Mouse (Mus musculus) cerebellum, adult (tissue): ENCODE results near the gene Adprm.
"Not testable (repeated sequence)": the region's sequence is repeated elsewhere in the genome, so short reads cannot be mapped to it uniquely, and the experiment has no call there.

ENCODE experiments used
- ATAC-seq: cut with Nextera tagmentation; 2 replicates; pipeline ENCODE4 v1.9.2; 2017; ENCODE audit warnings: mild to moderate bottlenecking, moderate library complexity, mixed read lengths; ENCODE audit not compliant: insufficient number of reproducible peaks, low FRiP score, low TSS enrichment

Gene Adprm

DNA sequence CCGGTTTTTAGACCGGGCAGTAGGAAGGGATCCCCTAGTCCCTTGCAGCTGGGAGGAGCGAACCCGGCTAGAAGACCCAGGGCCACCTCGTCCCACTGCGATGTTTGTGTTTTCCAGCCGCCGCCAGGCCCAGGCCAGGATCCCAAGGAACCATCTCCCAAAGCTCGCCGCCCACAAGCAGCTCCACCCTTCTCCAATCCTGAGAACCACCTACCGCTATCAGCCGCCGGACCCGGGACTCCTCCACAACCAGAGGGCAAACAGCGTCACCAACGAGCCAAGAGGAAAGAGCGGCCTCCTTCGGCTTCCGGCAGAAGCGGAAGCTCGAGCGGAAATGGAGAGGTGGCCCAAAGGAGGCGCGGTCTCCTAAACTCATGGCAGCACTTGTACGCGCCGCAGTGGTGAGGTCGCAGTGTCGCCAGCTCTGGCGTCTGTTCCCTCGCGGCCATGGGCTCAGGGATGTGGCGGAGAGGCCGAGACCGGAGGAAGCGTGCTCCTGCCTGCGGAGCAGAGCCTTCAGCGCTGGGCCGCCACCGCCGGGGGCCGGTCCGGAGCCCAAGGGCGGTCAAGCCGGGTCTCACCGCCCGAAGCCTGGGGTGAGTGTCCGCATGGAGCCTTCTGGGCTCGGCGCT is at the start of gene Adprm, which contains the start of gene Sco1:
Adprm (minus strand) TSS at position 274 of the 632 bp plus-strand sequence.
Sco1 (plus strand) TSS at position 350 of the 632 bp plus-strand sequence.
- peak; percentile 98 for ATAC-seq

DNA sequence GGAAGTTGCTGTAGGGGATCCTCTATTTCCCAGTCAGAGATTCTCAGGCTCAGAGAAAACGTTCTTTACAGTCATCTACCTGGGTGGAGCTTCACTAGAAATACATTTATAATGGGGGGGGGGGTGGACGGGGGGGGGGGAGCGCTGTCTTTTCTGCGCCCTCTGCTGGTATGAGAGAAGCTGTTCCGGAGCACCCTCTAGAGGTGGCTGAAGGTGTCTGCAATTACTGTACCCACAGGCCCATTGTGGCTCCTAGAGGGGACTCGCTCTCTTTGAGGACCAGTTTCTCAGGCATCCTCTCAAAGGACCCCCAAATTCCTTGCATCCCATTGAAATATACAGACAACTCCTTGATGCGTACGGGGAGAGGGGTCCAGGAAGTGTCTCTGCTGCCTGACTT is 49.3 kb upstream of the Adprm start:
- no peak for ATAC-seq

DNA sequence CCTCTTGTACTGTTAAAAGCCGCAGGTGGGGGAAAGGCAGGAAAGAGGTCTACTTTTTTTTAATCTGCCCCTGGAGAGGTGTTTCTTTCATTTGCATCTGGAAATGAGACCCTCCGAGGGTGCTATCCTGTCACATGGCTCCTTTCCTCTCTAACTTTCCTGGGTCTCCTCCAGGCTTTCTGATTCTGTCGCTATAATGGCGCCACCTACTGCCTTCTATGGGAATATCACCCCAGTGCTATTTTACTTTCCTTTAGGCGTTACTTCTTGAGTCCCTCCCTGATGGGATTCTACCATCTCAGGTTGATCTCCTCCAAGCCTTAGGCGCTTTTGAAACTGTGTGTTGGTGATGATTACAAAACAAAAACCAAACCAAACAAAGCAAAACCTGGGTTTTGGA is 47.8 kb upstream of the Adprm start:
- ATAC-seq, result no peak

DNA sequence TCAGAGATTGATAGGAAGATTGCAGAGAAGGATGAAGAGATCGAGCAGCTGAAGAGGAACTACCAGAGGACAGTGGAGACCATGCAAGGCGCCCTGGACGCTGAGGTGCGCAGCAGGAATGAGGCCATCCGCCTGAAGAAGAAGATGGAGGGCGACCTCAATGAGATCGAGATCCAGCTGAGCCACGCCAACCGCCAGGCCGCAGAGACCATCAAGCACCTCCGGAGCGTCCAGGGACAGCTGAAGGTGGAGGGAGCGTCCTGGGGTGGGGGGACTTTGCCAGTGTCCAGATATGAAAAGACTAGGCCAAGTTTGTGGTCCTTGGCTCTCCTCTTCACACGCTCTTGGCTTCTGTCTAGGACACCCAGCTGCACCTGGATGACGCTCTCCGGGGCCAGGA is 46.8 kb upstream of the Adprm start:
- ATAC-seq, result no peak

DNA sequence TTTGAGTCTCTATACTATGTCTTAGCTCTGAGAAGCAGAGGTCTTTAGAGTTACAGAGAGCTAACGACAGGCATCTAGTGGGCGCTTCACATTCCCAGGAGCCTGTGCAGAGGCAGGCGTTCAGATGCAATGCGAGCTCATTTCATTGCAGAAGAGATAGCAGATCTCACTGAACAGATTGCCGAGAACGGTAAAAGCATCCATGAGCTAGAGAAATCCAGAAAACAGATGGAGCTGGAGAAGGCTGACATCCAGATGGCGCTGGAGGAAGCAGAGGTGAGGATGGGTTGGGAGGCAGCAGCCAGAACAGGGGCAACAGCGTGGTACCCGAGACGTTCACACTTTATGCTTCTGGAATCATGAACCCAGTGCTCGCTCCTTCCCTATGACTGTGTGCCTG is 46.0 kb upstream of the Adprm start:
- ATAC-seq, result no peak

DNA sequence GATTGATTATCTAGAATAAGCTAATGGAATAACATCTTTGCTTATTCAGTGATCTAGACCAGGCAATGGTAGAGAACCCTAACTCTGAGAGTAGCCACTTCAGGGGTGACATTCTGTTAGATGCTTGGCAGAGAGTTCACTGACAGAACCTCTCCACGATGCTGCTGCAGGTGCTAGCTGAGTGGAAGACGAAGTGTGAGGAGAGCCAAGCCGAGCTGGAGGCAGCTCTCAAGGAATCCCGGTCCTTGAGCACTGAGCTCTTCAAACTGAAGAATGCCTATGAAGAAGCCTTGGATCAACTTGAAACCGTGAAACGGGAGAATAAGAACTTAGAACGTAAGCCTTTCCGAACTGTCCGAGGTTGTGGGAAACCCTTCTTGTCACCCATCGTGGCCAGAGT is 45.3 kb upstream of the Adprm start:
- no peak for ATAC-seq

DNA sequence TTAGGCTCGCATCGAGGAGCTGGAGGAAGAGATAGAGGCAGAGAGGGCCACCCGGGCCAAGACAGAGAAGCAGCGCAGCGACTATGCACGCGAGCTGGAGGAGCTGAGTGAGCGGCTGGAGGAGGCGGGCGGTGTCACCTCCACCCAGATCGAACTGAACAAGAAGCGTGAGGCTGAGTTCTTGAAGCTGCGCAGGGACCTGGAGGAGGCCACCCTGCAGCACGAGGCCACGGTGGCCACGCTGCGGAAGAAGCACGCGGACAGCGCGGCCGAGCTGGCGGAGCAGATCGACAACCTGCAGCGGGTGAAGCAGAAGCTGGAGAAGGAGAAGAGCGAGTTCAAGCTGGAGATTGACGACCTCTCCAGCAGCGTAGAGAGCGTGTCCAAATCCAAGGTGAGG is 42.1 kb upstream of the Adprm start:
- ATAC-seq, result no peak

DNA sequence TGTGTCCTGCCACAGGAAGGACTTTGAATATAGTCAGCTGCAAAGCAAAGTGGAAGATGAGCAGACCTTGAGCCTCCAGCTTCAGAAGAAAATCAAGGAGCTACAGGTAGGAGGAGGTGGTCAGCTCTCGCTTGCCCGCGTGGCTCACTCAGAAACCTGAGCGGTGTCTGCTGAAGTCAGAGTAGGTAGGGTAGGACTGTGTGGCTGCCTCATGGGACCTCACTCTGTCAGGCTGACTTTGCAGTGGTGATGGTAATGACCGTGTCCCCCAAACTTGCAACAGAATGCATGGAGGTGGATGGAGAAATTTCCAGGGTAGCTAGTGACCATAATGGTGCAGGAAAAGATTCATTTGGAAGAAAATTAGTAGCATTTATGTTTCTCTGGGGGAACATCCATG is 41.3 kb upstream of the Adprm start:
- no peak for ATAC-seq

DNA sequence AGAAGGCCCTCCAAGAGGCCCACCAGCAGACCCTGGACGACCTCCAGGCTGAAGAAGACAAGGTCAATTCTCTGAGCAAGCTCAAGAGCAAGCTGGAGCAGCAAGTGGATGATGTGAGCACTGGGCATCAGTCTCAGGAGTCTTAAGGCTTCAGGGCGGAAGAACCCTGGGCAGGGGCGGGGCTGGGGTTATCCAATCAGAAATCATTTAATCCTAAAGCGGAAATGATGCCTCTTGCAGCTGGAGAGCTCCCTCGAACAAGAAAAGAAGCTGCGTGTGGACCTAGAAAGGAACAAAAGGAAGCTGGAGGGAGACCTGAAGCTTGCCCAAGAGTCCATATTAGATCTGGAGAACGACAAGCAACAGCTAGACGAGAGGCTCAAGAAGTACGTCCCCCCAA is 40.8 kb upstream of the Adprm start:
- ATAC-seq, result no peak

DNA sequence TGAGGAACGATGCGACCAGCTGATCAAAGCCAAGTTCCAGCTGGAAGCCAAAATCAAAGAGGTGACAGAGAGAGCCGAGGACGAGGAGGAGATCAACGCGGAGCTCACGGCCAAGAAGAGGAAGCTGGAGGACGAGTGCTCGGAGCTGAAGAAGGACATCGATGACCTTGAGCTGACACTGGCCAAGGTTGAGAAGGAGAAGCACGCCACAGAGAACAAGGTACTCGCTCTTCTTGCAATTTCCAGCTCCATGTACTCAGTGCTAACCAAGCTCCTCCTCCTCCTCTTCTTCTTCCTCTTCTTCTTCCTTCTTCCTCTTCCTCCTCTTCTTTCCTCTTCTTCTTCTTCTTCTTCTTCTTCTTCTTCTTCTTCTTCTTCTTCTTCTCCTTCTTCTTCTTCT is 40.0 kb upstream of the Adprm start:
- ATAC-seq, result not testable (repeated sequence)

DNA sequence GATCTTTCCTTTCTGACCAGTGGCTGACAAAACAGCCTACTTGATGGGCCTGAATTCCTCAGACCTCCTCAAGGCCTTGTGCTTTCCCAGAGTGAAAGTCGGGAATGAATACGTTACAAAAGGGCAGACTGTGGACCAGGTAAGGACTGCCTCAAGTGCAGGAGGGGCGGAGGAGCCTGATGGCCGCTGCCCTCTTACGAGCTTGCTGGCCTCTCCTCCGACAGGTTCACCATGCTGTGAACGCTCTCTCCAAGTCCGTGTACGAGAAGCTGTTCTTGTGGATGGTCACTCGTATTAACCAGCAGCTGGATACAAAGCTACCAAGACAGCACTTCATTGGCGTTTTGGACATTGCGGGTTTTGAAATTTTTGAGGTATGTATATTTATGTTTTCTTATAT is 34.8 kb upstream of the Adprm start:
- ATAC-seq, result no peak

DNA sequence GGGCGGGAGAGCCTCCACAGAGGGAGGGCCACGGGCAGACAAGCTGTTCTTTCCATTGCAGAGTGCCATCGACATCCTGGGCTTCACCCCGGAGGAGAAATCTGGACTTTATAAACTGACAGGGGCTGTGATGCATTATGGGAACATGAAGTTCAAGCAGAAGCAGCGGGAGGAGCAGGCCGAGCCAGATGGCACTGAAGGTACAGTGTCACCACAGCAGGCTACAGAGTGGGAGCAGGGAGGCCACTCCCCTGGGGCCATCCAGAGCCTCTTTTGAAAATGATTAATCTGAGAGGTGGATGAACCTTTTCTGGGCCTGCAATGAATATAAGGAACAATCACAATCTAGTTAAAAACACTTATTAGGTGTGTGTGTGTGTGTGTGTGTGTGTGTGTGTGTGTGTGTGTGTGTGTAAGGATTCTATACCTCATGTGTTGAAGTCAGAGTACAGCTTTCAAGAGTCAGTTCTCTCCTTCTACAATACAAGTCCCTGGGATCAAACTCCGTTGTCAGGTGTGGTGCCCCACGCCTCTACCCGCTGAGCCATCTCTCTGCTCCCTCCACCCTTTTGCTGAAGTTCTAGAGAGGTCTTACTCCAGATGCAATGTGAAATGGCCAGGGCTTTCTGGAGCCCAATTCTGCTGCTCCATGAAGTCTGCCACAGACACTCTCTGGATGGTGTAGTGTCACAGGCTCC is 34.2 kb upstream of the Adprm start:
- ATAC-seq, result no peak

DNA sequence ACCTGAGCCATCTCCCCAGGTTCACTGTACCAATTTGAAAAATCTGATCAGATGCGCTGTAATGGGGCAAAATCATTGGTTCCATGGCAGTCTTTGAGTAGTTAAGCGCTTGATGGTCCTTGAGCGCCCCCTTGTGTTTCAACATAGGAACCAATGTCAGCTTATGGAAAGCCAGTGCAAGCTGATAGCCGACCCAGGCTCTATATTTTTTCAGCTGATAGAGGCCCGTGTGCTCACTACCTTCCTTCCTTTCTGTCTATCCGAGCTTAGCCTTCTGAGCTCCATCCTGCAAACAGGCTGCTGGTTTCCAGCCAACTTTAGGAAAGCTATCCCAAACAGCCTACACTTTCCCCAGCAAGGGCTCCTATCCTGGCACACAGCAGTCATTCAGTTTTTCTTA is 33.1 kb upstream of the Adprm start:
- peak; percentile 68; the same call in 1 of the 2 replicates for ATAC-seq

DNA sequence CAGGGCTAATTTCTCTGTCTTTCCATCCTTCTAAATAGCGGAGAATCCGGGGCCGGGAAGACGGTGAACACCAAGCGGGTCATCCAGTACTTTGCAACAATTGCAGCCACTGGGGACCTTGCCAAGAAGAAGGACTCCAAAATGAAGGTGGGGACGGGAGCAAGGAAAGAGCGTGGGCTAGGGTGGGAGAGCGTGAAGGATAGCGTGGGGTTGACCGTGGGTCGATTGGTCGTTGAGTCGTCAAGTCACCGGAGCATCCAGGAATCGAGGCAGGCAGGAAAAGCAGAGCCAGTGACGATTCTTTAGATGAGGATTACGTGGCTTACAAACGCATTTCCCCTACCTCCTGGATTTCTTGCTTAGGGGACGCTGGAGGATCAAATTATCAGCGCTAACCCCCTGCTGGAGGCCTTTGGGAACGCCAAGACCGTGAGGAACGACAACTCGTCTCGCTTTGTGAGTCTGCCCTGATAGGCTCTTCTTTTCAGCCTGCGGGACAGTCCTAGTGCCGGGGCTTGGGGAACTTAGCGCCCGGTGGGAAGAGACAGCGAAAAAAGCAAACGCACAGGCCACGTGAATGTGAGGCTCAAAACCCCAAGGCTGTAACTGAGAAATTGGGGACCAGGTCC is 31.4 kb upstream of the Adprm start:
- no peak for ATAC-seq

DNA sequence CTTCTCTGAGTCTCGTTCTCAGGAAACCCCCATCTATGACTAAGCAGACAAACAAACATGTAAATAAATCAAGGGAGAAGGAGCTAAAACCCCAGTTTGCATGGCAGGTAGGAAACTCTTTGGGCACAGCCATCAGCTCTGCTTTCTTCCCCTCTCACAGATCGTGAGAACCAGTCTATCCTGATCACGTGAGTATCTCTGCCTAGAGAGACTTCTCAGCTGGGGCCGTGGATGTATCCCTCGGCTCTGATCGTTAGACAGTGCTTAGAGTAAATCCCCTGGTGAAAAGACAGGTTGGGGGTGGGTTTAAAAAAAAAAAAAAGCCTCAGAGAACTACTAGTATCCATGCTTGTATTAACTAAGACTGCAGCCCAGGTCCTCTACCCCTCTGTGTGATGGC is 30.8 kb upstream of the Adprm start:
- no peak for ATAC-seq

DNA sequence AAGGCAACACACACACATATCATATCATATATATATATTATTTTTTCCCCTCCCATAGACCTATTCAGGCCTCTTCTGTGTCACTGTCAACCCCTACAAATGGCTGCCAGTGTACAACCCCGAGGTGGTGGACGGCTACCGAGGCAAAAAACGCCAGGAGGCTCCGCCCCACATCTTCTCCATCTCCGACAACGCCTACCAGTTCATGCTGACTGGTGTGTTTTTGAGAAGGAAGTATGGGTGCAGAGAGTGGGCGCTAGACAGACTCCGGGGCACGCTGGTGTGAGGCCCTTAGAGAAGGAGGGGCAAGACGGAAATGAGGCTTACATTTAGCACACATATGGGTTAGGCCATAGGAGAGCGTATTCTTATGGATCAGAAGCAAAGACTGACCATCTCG is 30.4 kb upstream of the Adprm start:
- ATAC-seq, result no peak

DNA sequence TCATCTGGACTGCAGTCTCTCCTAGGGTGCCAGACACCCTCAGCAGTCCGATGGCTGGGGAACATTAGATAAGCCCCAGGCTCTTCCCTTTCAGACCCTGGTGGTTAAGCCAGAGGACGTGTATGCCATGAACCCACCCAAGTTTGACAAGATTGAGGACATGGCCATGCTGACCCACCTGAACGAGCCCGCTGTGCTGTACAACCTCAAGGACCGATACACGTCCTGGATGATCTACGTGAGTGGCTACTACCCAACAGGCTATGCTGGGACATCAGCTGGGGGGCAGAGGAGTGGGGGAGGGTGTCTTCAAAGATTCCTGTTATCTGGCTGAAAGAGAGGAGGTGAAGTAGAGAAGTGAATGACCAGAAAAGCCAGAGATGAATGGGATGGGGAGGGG is 29.8 kb upstream of the Adprm start:
- no peak for ATAC-seq

DNA sequence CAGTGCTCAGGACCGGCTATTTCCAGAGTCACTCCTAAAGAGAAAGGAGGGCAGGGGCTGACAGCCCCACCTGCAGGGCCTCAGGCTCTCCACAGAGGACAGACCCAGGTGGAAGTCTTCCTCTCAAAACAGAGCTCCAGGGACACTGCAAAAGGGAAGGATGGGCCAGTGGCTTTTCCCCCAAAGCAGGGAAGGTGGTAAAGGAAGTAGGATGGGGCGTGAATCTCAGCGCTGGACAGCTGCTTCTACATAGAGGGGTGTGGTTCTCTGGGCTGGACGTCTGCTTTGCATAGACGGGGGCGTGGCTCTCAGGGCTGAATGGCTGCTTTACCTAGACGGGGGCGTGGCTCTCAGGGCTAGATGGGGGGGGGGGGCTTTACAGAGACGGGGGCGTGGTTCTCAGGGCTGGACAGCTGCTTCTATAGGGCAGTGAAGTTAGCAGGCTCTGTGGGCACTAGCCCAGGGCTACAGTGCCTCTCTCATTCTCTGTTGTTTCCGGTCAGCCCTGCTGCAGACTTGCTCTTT is 28.8 kb upstream of the Adprm start:
- ATAC-seq, result no peak

DNA sequence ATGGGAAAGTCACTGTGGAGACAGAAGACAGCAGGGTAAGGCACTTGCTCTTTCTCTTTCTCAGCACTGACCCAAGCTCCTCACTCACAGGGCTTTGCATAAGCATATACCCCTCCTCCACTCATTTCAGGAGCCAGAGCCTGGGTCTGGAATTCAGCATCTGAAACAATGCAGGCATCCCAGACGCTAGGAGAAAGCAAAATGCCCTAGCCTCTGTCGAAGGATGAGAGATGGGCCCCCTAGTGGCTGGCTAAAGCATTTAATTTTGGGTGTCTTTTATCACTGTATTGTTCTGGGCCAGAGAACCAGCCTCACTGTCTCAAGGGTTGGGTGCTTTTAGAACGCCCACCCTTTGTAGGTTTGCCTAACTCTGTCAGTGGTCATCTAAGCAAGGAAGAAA is 27.8 kb upstream of the Adprm start:
- peak; percentile 84 for ATAC-seq

DNA sequence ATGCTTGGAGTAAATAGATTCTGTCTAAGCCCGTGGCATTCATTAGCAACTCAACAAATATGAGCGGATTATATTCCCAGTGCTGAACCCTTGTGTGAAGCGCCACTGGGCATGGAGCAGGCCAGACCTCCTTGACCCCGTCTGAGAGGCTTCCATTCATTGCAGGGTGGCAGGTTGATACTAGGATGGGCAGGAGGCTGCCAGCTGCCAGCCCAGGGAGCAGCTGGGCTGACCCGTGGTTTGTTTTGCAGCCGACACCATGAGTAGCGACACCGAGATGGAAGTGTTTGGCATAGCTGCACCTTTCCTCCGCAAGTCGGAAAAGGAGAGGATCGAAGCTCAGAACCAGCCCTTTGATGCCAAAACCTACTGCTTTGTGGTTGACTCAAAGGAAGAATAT is 27.3 kb upstream of the Adprm start:
- ATAC-seq, result no peak

DNA sequence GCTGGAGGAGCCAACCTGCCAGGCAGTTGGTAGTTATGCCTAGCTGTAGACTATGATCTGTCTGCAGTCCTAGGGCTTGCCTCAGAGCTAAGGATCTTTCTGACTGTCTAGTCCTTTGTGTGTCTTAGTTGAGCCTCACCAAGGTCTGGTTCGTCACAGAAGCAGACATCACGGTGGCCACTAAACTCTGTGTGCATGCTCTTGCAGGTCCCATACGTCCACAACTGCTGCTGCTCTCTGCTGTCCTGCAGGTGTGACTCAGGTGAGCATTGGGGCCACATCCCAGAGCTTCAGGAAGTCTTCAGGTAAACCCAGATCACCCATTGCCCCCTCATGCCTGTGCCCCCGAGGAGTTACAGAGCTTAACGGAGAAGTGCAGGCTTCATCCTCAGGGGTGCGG is 26.5 kb upstream of the Adprm start:
- no peak for ATAC-seq

DNA sequence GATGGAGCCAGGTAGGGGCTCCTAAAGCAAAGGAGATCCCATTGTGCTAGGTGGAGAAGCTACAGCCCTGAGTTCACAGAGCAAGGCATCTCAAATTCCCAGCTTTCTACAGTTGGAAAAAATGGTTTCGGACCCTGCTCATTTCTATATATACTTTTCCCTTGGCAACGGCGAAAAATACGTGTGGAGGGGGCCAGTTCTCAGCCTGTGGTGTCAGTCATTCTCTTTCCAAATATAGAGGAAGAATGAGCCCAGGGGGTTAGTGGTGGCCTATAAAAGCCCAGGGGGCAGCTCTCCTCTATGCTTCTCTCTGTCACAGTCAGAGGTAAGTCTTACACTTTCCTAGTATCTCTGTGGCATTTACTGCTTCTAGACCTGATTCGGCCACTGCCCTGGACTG is 25.6 kb upstream of the Adprm start, which contains the start of gene Myh3:
Myh3 (plus strand) TSS at position 301 of the 400 bp plus-strand sequence.
- ATAC-seq, result no peak
